Mouse (Mus musculus) midbrain, embryonic 14.5 days (tissue): ENCODE data around the gene Cenpu. TPM values are rescaled to one million over a fixed set of nuclear protein-coding genes. Genes with fewer than 3 reads are reported as not detected.

Source experiments
- ATAC-seq: fragments of 200-750 bp; cut with Nextera tagmentation; 2 replicates; pipeline ENCODE4 v1.8.0; 2017; ENCODE audit warnings: moderate number of reproducible peaks, moderate library complexity; ENCODE audit not compliant: low FRiP score, low TSS enrichment
- DNase-seq: peaks from one replicate; pipeline ENCODE4 v3.0.0-alpha.2; 2015
- H3K27ac ChIP-seq: fragments of 300-500 bp; sonication (generic); replicated peaks from 2 replicates; pipeline ENCODE4 v1.5.1; 2014; ENCODE audit warnings: mild to moderate bottlenecking, low read depth, low read length, moderate library complexity
- H3K27me3 ChIP-seq: fragments of 300-500 bp; sonication (generic); 2 replicates; pipeline ENCODE4 v1.6.1; 2014; ENCODE audit warnings: low read length, control low read depth, mixed read lengths; ENCODE audit not compliant: control insufficient read depth, insufficient read depth
- H3K36me3 ChIP-seq: fragments of 300-500 bp; sonication (generic); 2 replicates; pipeline ENCODE4 v1.6.1; 2014; ENCODE audit warnings: low read length, control low read depth; ENCODE audit not compliant: control insufficient read depth, insufficient read depth
- H3K4me1 ChIP-seq: fragments of 300-500 bp; sonication (generic); 2 replicates; pipeline ENCODE4 v1.6.1; 2014; ENCODE audit warnings: mild to moderate bottlenecking, antibody characterized with exemption, low read length, control low read depth; ENCODE audit not compliant: control insufficient read depth, insufficient read depth
- H3K4me2 ChIP-seq: fragments of 300-500 bp; sonication (generic); 2 replicates; pipeline ENCODE4 v1.6.1; 2014; ENCODE audit warnings: mild to moderate bottlenecking, low read length, moderate library complexity
- H3K4me3 ChIP-seq: fragments of 300-500 bp; sonication (generic); replicated peaks from 2 replicates; pipeline ENCODE4 v1.5.1; 2014; ENCODE audit warnings: low read depth, low read length
- H3K9ac ChIP-seq: fragments of 300-500 bp; sonication (generic); replicated peaks from 2 replicates; pipeline ENCODE4 v1.6.1; 2014; ENCODE audit warnings: mild to moderate bottlenecking, low read length, moderate library complexity
- H3K9me3 ChIP-seq: fragments of 300-500 bp; sonication (generic); 2 replicates; pipeline ENCODE4 v1.6.1; 2016; ENCODE audit warnings: low read length, control low read depth, mixed read lengths; ENCODE audit not compliant: control insufficient read depth
- WGBS: fragments of 180-500 bp; shearing (Covaris S2); extraction: QIAGEN DNeasy Blood & Tissue Kit; methylation state at CpG from one replicate; pipeline ENCODE4 v1.1.7; 2014; 5-methylcytosine and 5-hydroxymethylcytosine counted together
- polyA plus RNA-seq: library from polyadenylated mRNA; unstranded; fragments of >200 nt; fragmentation: Nextera tagmentation; extraction: Ambion mirVana; gene quantifications from 2 replicates; pipeline ENCODE4 v1.2.1, GENCODE M21; 2014

The Cenpu gene
- polyA plus RNA-seq, 1 experiment from 2014 or later, result 8.6 TPM

DNA sequence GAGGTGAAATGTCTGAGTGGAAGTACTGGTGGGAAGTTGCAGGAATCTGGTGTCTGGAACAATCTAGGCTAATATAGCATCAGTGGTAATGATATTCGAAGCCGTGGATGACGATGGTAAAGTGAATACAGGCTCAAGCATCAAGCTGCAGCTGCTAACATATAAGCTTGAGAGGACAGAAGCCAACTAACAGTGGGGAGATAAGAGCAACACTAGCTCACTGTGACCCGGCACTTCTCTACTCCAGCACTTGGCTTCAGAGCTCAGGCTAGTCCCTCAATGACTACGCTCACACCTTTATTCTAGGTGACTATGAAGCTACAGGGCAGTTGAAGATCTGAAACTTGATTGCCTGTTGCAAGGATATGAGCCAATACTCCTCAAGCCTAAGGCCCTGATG is 46.9 kb downstream of the Cenpu start:
- Histone ChIP-seq H3K4me1 (no peaks in the 10 kb centered on the region), H3K27me3 (no peaks in the 10 kb centered on the region)

DNA sequence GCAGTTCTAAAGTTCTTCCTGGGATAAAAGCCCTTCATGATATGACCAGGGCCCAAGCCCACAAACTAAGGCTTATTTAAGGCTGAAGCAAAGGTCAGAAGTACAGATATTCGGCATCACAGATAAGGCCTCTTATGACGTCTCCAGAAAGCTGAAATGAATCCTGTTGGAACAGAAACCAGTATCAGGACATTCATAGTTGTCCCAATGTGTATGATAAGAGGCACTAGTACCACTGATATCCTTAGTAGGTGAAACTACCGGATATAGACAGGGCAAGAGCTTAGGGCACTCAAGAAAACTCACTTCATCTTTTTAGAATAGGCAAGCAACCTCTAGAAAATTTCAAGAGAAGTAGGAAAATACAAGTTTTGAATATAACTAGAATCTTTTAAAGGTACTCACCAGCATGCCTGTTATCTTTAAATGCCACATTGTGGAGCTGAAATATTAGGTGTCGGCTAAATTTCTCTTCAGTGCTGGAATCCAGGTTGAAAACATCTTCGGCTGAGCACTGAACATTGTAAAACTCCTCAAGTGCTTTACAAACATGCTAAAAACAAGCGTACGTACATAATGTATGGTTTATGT is 47.6 kb downstream of the Cenpu start:
- Histone ChIP-seq H3K4me3 (no peak overlapping the region), H3K27me3 (no peaks in the 10 kb centered on the region), H3K9me3 (no peaks in the 10 kb centered on the region), H3K36me3 (no peaks in the 10 kb centered on the region), H3K4me1 (no peaks in the 10 kb centered on the region), H3K4me2 (no peak overlapping the region), H3K27ac (no peak overlapping the region), H3K9ac (no peak overlapping the region)
- no peak for ATAC-seq
- no peak for DNase-seq
- WGBS, result 96% methylated on average over 7 of the region's 7 CpGs

More for the DNA sequence above, 46.9 kb downstream of the Cenpu start:
- ATAC-seq (no peak), DNase-seq (no peak)
- WGBS, result 94% methylated on average over 5 of the region's 5 CpGs
- Histone ChIP-seq H3K4me3 (no peak overlapping the region), H3K9ac (no peak overlapping the region), H3K27ac (no peak overlapping the region), H3K4me2 (no peak overlapping the region), H3K9me3 (no peaks in the 10 kb centered on the region), H3K36me3 (no peaks in the 10 kb centered on the region)

DNA sequence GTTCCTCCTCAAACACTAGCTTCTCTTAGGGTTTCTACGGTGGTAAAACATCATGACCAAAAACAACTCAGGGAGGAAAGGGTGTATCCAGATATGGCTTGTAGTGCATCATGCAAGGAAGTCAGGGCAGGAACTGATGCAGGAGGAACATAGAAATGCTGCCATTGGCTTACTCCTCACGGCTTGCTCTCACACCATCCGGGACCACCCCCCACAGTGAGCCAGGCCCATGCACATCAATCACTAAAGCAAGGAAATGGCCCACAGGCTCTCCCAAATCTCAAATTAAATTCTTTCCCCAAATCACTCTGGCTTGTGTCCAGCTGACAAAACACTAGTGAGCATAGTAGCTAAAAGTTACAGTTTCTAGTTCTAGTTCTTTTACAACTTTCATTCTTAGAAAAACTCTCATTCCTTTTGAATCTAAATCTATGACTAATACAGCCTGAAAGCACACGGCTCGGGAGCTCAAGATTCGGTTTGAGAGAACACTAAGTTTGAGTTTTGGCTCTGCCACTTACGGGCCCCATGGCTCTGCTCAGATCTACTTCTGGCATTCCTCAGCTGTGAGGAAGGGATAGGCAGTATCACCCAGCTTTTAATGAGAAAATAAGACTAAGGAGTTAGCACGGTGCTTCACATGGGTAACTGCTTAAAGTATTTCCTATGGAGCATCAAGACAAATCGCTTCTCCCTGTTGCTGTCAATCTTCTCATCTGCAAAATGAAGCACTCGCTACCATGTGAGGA is 49.3 kb downstream of the Cenpu start:
- 73% methylated on average over 10 of the region's 10 CpGs for WGBS
- ATAC-seq (no peak), DNase-seq (no peak)

DNA sequence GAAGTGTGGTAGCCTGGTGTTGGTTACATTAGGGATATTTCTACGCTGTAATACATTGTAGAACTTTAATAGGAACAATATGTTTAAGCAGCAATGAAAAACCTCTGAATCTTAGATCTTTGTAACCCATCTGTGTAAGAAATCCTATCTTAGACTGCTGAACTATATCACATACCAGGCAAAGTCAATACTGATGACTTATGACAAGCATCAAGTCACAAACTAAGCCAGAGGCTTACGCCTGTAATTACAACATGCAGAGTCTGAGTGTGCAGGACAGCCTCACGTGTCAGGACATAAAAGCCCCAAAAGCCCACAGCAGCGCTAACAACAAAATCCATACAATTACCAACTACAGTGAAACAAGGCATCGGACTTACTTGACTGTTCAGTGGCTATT is 51.8 kb downstream of the Cenpu start:
- H3K4me2 ChIP-seq, result no peak overlapping the region
- H3K9me3 ChIP-seq, result no peaks in the 10 kb centered on the region
- H3K36me3 ChIP-seq, result no peaks in the 10 kb centered on the region
- no peak overlapping the region for H3K27ac ChIP-seq
- DNase-seq, result no peak
- no peak overlapping the region for H3K9ac ChIP-seq
- H3K4me1 ChIP-seq, result no peaks in the 10 kb centered on the region
- 79% methylated on average over 5 of the region's 5 CpGs for WGBS
- ATAC-seq, result no peak
- H3K27me3 ChIP-seq, result no peaks in the 10 kb centered on the region
- no peak overlapping the region for H3K4me3 ChIP-seq

More for the DNA sequence above, 49.3 kb downstream of the Cenpu start:
- Histone ChIP-seq H3K4me1 (no peaks in the 10 kb centered on the region), H3K9ac (no peak overlapping the region), H3K4me3 (no peak overlapping the region), H3K9me3 (no peaks in the 10 kb centered on the region), H3K4me2 (no peak overlapping the region), H3K27ac (no peak overlapping the region), H3K36me3 (no peaks in the 10 kb centered on the region), H3K27me3 (no peaks in the 10 kb centered on the region)

DNA sequence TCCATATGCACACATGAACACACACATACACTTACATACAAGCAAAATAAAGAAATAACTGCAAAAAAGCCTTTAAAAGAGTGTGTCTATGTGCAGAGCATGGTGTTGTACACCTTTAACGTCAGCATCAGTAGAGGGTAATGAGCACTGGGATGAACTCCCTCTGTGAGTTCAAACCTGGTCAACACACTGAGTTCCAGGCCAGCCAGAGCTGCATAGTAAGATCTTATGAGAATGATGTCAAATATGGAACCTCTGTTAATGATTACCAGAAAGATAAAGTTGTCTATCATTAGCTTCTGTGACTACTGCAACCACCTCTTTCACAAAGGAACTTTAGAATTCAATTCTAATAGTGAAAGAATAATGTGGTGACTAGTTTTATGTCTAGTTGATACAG is 55.1 kb downstream of the Cenpu start:
- Histone ChIP-seq H3K4me2 (no peak overlapping the region), H3K9me3 (no peaks in the 10 kb centered on the region), H3K4me1 (no peaks in the 10 kb centered on the region), H3K4me3 (no peak overlapping the region), H3K9ac (no peak overlapping the region), H3K27me3 (no peaks in the 10 kb centered on the region), H3K36me3 (no peaks in the 10 kb centered on the region), H3K27ac (no peak overlapping the region)
- DNase-seq (no peak), ATAC-seq (no peak)
- WGBS, result 91% methylated on average over 1 of the region's 1 CpGs

DNA sequence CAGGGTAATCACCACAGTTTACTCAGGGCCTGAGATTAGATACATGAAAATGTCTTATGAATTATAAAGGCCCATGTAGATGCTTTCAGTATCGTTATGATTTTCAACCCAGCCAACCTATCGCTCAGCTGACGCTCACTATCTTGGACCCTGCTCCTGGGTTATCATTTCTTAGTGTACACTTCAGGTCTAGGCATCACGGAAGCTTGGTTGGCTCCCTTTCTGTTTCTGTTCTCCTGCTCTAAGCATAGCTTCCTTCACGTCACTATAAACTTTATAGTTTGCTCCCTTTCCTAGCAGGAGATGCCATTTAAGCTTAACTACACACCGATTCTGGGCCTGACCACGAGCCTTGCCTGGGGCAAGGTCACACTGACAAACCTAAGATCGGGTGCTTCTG is 59.7 kb downstream of the Cenpu start:
- 93% methylated on average over 8 of the region's 8 CpGs for WGBS
- Histone ChIP-seq H3K9me3 (no peaks in the 10 kb centered on the region), H3K27me3 (no peaks in the 10 kb centered on the region), H3K36me3 (no peaks in the 10 kb centered on the region), H3K9ac (no peak overlapping the region), H3K4me1 (peaks cover 6% of the 10 kb centered on the region; the same call in 1 of the 2 replicates), H3K27ac (no peak overlapping the region), H3K4me2 (no peak overlapping the region), H3K4me3 (no peak overlapping the region)
- DNase-seq (no peak), ATAC-seq (no peak)

DNA sequence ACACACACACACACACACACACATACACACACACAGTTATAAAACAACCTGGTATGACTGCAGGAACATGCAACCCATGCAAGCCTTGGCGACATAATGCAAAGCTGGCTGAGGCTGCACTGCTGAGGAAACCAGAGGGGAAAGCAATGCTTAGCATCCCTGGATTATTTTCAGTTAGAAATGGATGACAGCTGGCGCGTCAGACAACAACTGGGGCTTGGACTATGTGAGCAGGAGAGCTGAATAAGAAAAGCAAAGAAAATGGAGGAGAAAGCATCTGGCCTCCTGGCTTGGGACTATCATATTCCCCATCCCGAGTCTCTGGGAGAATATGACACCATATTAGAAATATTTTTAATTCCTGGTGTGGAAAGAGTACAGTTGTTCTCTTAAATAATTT is 61.1 kb downstream of the Cenpu start:
- no peak overlapping the region for H3K27ac ChIP-seq
- H3K4me3 ChIP-seq, result no peak overlapping the region
- H3K9ac ChIP-seq, result no peak overlapping the region
- DNase-seq, result no peak
- H3K4me1 ChIP-seq, result peaks cover 7% of the 10 kb centered on the region; the same call in 1 of the 2 replicates
- 91% methylated on average over 4 of the region's 4 CpGs for WGBS
- ATAC-seq, result no peak
- H3K27me3 ChIP-seq, result no peaks in the 10 kb centered on the region
- H3K4me2 ChIP-seq, result no peak overlapping the region
- no peaks in the 10 kb centered on the region for H3K9me3 ChIP-seq
- H3K36me3 ChIP-seq, result no peaks in the 10 kb centered on the region

DNA sequence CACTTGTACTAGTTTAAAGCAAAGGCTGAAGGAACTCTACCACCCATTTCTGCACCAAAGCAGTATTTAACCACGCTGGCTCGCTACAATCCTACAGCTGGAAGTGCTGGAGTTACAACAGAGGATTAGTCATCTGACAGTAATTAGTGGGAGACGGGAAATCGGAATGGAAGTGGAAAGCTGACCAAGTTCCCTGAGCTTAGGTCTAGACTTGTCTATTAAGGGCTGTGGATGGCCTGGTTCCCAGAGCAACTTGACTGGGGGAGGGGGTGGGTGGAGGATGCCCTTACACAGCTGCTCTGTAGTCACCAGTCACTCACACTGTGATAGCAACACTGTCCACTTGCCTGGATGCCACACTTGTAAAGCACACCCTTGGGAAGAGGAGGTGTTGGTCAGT is 61.5 kb downstream of the Cenpu start:
- Histone ChIP-seq H3K27me3 (no peaks in the 10 kb centered on the region), H3K4me1 (peaks cover 7% of the 10 kb centered on the region; the same call in 1 of the 2 replicates), H3K4me2 (no peak overlapping the region), H3K9me3 (no peaks in the 10 kb centered on the region), H3K4me3 (no peak overlapping the region), H3K36me3 (no peaks in the 10 kb centered on the region), H3K9ac (no peak overlapping the region), H3K27ac (no peak overlapping the region)
- 81% methylated on average over 4 of the region's 4 CpGs for WGBS
- no peak for DNase-seq
- no peak for ATAC-seq

DNA sequence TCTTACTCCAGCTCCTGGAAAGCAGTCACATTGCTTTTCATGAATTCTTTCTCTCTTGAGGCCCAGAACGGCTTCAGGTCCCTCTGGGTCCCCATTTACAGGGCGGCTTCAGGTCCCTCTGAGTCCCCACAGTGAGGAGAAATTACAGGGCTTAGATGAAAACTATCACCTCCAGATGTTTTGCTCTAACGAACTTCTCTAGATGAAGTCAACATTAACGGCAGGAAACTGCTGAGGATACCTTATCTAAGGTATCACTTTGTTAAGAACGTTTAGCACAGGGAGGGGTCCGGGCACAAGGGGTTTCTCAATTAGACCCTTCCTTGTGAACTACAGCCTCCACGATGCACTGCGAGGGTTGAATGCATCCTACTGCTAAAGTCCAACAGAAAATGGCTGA is 64.1 kb downstream of the Cenpu start:
- DNase-seq (no peak), ATAC-seq (no peak)
- Histone ChIP-seq H3K9ac (no peak overlapping the region), H3K4me1 (peaks cover 27% of the 10 kb centered on the region), H3K36me3 (no peaks in the 10 kb centered on the region), H3K4me3 (no peak overlapping the region), H3K9me3 (no peaks in the 10 kb centered on the region), H3K27ac (no peak overlapping the region), H3K4me2 (peak overlapping the region; percentile 63), H3K27me3 (no peaks in the 10 kb centered on the region)
- WGBS, result 93% methylated on average over 8 of the region's 8 CpGs
